Mouse (Mus musculus): ENCODE results near the gene Lig4. TPM values are rescaled to one million over a fixed set of nuclear protein-coding genes. Genes with fewer than 3 reads are reported as not detected.

The Lig4 gene
- total RNA-seq, 1 experiment from 2014 or later = 1.2 TPM

- no peak for ATAC-seq (replicated peaks; ENCODE audit: insufficient number of reproducible peaks, low FRiP score, low TSS enrichment, poor library complexity, severe bottlenecking)
Observed at GRCm38 (mm10) chr8:9935574-9935973, 41.9 kb downstream of the Lig4 start.

DNA sequence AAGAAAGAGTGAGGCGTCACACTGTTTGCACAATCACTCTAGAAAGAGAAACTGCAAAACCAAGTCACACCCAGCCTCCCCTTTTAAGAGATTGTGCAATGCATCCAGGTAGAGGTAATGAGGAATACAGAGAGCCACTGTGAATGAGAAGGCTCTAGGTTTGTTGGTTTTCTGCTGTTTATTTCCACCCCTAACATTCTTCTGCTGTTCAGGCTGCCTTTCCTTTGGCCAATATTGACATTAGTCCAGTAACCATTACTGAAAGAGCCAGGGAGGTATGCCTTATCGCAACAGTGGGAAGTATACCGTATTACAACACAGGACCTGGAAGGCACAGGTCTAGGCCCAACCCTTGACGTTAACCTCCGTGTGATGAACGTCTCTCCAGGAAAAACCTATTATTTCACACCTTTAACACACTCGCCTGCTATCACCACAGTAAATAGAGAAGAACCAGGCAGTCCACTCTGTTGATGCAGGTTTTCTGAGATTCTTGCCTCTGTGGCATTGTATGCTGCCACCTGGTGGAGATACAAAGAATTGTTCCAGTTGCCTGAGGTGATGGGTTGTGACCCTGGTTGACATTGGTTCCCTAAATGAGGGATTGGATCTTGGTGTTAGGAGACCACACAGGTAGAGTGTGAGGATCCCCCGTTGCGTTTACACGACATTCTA is 42.5 kb downstream of the Lig4 start:
- ATAC-seq (replicated peaks; ENCODE audit: insufficient number of reproducible peaks, low FRiP score, low TSS enrichment, poor library complexity, severe bottlenecking) = no peak

DNA sequence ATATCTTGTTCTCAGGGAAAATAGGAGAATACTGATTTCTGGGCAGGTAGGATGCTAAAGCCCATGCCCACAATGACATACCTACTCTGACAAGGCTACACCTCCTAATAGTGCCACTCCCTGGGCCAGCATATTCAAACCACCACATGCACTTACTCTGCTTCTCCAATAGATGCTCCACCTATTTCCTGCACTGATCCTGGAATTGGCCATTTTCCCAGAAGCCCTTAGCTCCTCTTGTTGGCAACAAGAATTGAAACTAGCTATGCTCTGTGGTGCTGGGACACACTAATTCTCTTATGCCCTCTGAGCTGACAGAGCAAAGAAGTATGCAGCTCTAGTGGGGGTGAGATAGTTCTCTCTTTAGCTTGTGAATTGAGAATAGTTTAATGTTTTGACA is 44.8 kb downstream of the Lig4 start:
- ATAC-seq (replicated peaks; ENCODE audit: insufficient number of reproducible peaks, low FRiP score, low TSS enrichment, poor library complexity, severe bottlenecking) = no peak

DNA sequence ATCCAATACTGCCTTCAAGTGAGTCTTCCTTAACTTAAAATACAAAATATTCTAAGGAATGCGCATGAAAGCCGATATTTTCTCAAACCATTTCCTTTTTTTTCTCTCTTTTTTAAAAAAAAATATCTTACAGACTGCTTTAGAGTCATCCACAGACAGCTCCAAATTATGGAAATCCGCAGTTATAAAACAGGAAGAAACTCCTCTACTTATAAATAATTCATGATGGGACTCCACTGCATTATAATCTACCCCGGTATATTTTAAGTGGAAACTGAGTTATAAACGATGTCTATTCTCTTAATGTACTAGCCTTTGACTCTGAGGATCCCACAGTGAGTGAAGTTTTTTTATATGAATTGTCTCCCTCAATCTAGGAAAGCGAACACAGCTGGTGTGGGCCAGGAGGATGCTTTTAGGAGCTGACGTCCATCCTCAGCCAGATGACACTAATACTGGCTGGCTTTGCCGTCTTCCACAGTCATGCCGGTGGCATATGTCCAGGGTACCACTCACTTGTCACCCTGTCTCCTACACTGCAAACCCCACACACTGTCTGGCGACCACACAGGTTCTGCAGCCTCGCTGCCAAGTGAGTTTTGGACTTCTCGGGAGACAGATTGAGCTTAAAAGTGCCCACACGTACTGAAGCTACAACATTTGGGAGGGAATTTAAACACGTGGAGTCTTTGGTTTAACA is 47.6 kb downstream of the Lig4 start:
- no peak for ATAC-seq (replicated peaks; ENCODE audit: insufficient number of reproducible peaks, low FRiP score, low TSS enrichment, poor library complexity, severe bottlenecking)

Other genes with a start within 250 kb of the Lig4 start
- gene Fam155a, start 206.5 kb downstream of the Lig4 start, total RNA-seq (2017) = not detected in 3 replicates
- not detected in 3 replicates for gene Gm10217, start 113.4 kb downstream of the Lig4 start, total RNA-seq (2017)
- 25.0 to 26.3 TPM (median 25.6 TPM) in 3 replicates for gene Abhd13, start within 50 bp of the Lig4 start, total RNA-seq (2017)
- 6.1 to 13.5 TPM (median 13.0 TPM) in 3 replicates for gene Tnfsf13b, start 28.8 kb upstream of the Lig4 start, total RNA-seq (2017)
- 0.10 TPM in 1 of 3 replicates, not detected in the others for gene Myo16, start 176.2 kb upstream of the Lig4 start, total RNA-seq (2017)